Mouse (Mus musculus) stomach, postnatal 0 days (tissue): ENCODE measurements around the gene Naa38.

ENCODE experiments used
- CTCF ChIP-seq: IDR thresholded peaks from 2 replicates; pipeline ENCODE4 v1.5.1; 2016; ENCODE audit warnings: antibody characterized with exemption, low read depth, mild to moderate bottlenecking, moderate library complexity
- EP300 ChIP-seq: optimal IDR thresholded peaks from 2 replicates; pipeline ENCODE3; 2016; ENCODE audit warnings: antibody characterized with exemption

GRCm38 (mm10) chr11:69372056-69372779 lies 23.1 kb upstream of the Naa38 start:
- no peak for TF ChIP-seq EP300
- no peak for TF ChIP-seq CTCF
